Mouse (Mus musculus) cerebellum, adult 2 months (tissue): ENCODE measurements around the gene Trp53.
"Not testable (repeated sequence)": the region's sequence is repeated elsewhere in the genome, so short reads cannot be mapped to it uniquely, and the experiment has no call there.

Source experiments
- CTCF ChIP-seq: fragments of 200-500 bp; IDR thresholded peaks from 2 replicates; pipeline ENCODE4 v1.5.1; 2011; ENCODE audit warnings: low read depth, mild to moderate bottlenecking, control low read depth, low read length, moderate library complexity, borderline replicate concordance; ENCODE audit not compliant: insufficient read depth
- POLR2A ChIP-seq: fragments of 200-500 bp; IDR thresholded peaks from 2 replicates; pipeline ENCODE4 v1.6.1; 2011; ENCODE audit warnings: low read length, control low read depth, borderline replicate concordance; ENCODE audit not compliant: insufficient read depth

DNA sequence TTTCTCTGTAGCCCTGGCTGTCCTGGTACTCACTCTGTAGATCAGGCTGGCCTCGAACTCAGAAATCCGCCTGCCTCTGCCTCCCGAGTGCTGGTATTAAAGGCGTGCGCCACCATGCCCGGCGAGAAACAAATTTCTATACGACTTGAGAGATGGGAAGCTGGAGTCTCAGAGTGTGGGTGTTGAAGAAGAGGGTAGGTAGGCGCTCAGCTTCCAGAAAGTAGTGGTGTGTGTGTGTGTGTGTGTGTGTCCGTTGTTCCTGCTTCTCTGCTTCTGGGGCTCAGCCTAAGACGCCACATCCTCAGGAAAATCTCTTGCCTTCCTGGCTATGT is 34.1 kb downstream of the Trp53 start:
- TF ChIP-seq POLR2A, CTCF: not testable (repeated sequence)
